Mouse (Mus musculus): ENCODE results near the gene Prex1. TPM values are rescaled to one million over a fixed set of nuclear protein-coding genes. Genes with fewer than 3 reads are reported as not detected.

The Prex1 gene
- total RNA-seq, 2 experiments from 2014 or later: 18.2 to 19.4 TPM

- peak in 1 of 2 experiments; percentile 54 for DNase-seq (ENCODE audit: low spot score in 2 of 2)
These were observed 98.1 kb downstream of the Prex1 start for GRCm38 (mm10) chr2:166615338-166616075.

GRCm38 (mm10) chr2:166610271-166610670, 103.4 kb downstream of the Prex1 start:
- DNase-seq (ENCODE audit: low spot score in 2 of 2): no peak

GRCm38 (mm10) chr2:166608509-166608908, 105.1 kb downstream of the Prex1 start:
- DNase-seq (ENCODE audit: low spot score in 2 of 2): peak in 1 of 2 experiments; percentile 43

GRCm38 (mm10) chr2:166606481-166607245, 107.0 kb downstream of the Prex1 start:
- no peak for DNase-seq (ENCODE audit: low spot score in 2 of 2)

- DNase-seq (ENCODE audit: low spot score in 2 of 2): no peak
These were observed 107.6 kb downstream of the Prex1 start for GRCm38 (mm10) chr2:166606053-166606452.

GRCm38 (mm10) chr2:166605164-166605831, 108.3 kb downstream of the Prex1 start:
- no peak for DNase-seq (ENCODE audit: low spot score in 2 of 2)

- DNase-seq (ENCODE audit: low spot score in 2 of 2): no peak
These were observed 110.7 kb downstream of the Prex1 start for GRCm38 (mm10) chr2:166602948-166603347.

- no peak for DNase-seq (ENCODE audit: low spot score in 2 of 2)
These were observed 112.2 kb downstream of the Prex1 start for GRCm38 (mm10) chr2:166601420-166601819.

GRCm38 (mm10) chr2:166598453-166599155, 115.0 kb downstream of the Prex1 start:
- DNase-seq (ENCODE audit: low spot score in 2 of 2): no peak

- DNase-seq (ENCODE audit: low spot score in 2 of 2): no peak
These were observed 115.9 kb downstream of the Prex1 start for GRCm38 (mm10) chr2:166597763-166598162.

GRCm38 (mm10) chr2:166592034-166592912, 121.4 kb downstream of the Prex1 start:
- DNase-seq (ENCODE audit: low spot score in 2 of 2): peak; percentile 63 to 77

GRCm38 (mm10) chr2:166584491-166584890, 129.1 kb downstream of the Prex1 start:
- no peak for DNase-seq (ENCODE audit: low spot score in 2 of 2)

- DNase-seq (ENCODE audit: low spot score in 2 of 2): no peak
These were observed 130.3 kb downstream of the Prex1 start for GRCm38 (mm10) chr2:166583292-166583691.

- no peak for DNase-seq (ENCODE audit: low spot score in 2 of 2)
These were observed 131.6 kb downstream of the Prex1 start for GRCm38 (mm10) chr2:166581881-166582583.

GRCm38 (mm10) chr2:166579793-166580192, 133.8 kb downstream of the Prex1 start:
- DNase-seq (ENCODE audit: low spot score in 2 of 2): no peak

- DNase-seq (ENCODE audit: low spot score in 2 of 2): no peak
These were observed 134.3 kb downstream of the Prex1 start for GRCm38 (mm10) chr2:166579361-166579760.

GRCm38 (mm10) chr2:166575419-166575818, 138.2 kb downstream of the Prex1 start:
- peak in 1 of 2 experiments; percentile 37 for DNase-seq (ENCODE audit: low spot score in 2 of 2)

- DNase-seq (ENCODE audit: low spot score in 2 of 2): peak; percentile 65 to 75
These were observed 138.7 kb downstream of the Prex1 start for GRCm38 (mm10) chr2:166574934-166575333.

GRCm38 (mm10) chr2:166573621-166574020, 140.0 kb downstream of the Prex1 start:
- DNase-seq (ENCODE audit: low spot score in 2 of 2): no peak

Data from gastrocnemius, postnatal 4 days (tissue).